Mouse (Mus musculus) T-cell, adult 2 months (primary cell): ENCODE data around the gene Mroh3.

Source experiments
- DNase-seq: peaks from one replicate; pipeline ENCODE4 v3.0.0; 2022; ENCODE audit warnings: low spot score

Mroh3 gene

DNA sequence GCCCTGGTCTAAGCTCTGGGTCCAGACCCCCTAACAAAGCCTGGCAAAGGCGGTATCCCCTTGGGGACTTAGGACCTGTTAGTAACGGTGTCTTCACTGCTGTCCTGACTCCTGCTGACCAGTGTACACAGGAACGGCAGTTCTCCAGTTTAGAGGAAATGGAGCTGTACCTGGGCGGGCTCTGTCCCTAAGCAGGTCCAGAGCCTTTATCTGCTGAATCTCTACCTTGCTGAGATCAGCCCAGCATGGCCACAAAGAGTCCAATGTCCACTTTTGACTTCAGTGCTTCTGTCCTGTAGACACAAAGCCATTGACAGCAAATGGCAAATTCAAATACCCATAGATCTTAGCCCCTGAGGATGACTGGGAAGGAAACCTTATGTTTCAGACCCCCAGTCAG, 55.7 kb downstream of the Mroh3 start:
- DNase-seq: no peak

- DNase-seq: no peak
Measured at GRCm38 (mm10) chr1:136156304-136156703, 56.3 kb downstream of the Mroh3 start.

DNA sequence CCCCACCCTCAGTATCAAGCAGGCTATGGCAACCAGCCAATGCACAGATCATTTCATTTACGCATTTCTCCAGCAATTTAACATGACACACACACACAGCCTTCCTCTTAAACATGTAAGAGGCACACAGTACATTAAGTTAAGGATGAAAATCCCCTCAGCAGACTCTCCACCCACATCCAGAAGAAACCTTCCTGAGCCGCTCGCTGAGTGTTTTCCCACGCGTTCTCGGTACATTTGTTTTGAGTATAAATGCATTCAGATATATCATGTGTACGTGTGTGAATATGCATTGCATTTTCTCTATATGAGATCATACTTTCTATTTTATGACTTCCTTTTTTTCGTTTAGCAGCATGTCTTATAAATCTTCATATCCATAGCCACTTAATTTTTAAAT, 61.3 kb downstream of the Mroh3 start:
- DNase-seq: no peak

DNA sequence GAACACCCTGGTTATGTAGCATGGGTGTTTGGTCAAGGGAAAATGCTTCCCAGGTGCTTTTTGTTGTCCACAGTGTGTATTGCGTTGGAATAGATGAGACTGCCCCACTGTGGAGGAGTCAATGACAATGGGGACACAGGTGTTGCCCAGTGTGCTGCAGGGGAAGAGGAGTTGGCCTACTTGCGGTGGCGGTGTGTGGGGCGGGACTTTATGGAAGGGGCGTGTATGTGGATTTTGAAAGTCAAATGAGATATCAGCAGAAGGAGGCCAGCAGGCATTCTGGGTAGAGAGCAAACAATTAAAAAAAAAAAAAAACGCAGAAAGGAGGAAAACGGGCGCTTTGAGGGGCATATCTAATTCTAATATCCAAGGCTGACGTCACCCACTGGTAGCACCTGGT, 62.9 kb downstream of the Mroh3 start:
- DNase-seq: no peak

GRCm38 (mm10) chr1:136143514-136143913, 69.1 kb downstream of the Mroh3 start:
- no peak for DNase-seq

GRCm38 (mm10) chr1:136142336-136142735, 70.3 kb downstream of the Mroh3 start:
- no peak for DNase-seq

DNA sequence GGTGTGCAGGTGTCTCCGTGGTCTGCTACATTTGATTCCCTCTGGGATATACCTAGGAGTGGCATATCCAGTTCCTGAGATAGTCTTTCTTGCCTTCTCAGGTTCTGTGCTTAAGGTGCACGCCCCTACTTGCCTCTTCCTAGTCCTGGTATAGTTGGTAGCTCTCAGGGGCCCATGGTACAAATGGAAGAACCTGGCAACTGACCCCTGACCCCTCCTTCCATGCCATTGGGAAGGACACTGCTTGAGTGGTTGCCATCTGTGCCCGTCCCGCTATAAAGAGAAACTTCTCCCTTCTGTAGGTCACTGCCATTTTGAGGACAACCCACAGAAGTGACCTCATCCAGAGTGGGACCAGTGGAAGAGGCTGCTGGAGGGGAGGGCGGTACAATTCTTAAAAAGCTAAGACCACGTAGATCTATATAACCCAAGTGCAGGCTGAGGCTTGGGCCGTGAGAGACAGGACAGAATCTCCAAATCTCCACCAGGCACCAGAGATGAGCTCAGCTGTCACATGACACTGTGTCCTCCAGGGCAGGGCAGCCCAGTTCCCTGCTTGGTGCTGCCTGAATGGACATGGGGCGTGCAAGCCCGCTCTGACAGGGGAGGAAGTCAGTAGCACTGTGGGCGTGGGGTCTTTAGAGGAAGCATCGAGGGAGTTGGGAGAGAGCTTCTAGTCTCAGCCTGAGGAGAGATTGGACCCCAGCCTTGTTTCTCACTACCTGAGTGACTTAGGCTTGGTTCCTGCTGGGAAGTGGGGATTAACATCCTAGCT, 71.3 kb downstream of the Mroh3 start:
- DNase-seq: no peak

- DNase-seq: peak; percentile 91
Measured at GRCm38 (mm10) chr1:136139990-136140640, 72.5 kb downstream of the Mroh3 start.

DNA sequence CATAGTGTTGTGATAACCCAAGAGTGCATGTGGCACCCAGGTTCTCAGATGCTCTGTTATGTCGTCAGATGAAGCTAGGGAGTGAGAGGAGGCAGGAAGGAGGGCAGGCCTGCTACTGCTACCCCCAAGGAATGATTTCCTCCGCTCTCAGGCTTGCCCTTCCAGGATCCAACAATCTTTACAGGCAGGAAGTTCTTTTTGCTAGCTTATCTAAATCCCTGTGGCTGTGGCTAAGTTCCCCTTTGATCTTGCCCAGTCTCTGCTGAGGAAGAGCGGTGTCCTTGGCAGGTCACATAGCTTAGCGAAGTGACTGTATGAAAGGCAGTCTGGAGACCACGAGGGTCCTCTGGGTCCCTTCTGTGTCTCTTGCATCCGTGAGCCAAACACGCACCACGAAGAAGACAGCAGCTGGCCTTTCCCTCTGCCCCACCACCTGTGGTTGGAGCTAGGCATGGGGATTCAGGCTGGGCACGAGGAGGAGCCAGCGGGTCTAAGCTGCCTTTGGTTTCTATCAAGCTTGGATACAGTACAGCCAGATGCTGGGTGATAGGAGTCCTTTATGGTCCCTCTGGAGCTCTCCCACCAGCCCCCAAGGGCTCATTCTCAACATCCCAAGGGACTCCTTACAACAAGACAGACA, 74.3 kb downstream of the Mroh3 start:
- DNase-seq: no peak

DNA sequence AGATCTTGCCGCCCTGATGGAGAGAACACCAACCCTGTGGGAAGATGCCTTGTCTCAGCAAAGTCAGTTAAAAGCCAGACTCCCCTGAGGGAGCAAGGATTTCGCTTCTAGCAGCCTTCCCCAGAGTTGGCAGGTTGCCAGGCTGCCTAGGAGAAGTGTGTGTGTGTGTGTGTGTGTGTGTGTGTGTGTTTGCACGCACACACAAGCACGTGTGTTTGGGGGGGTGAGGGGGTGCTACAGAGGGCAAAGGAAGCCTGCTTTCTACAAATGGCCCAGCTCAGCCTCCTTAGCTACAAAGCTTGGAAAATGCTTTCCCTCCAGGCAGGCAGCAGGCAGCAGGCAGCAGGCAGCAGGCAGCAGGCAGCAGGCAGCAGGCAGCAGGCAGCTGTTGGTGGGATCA, 75.1 kb downstream of the Mroh3 start:
- DNase-seq: peak; percentile 50

- no peak for DNase-seq
Measured at GRCm38 (mm10) chr1:136137071-136137531, 75.5 kb downstream of the Mroh3 start.

- DNase-seq: no peak
Measured at GRCm38 (mm10) chr1:136136547-136136946, 76.1 kb downstream of the Mroh3 start.

- peak; percentile 58 for DNase-seq
Measured at GRCm38 (mm10) chr1:136135777-136136444, 76.7 kb downstream of the Mroh3 start.

- DNase-seq: peak; percentile 90
Measured at GRCm38 (mm10) chr1:136135046-136135445, 77.6 kb downstream of the Mroh3 start.

DNA sequence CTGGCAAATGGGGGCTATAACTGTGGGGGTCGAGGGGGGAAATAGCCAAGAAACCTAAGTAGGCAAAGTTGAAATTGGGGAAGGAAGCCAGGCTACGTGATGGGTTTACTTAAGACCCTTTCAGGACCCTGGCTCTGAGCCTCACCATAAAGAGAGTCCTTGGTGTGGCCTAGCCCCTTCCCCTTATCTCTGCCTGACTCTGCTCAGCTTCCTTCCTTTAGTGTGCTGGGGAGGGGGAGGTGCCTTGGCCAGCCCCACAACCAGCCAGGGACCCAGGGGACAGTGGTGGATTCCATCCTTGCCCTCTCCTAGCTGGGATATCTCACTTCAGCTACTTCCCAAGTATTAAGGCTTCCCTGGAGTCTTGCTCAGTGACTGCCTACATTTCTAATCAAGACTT, 78.1 kb downstream of the Mroh3 start:
- no peak for DNase-seq

DNA sequence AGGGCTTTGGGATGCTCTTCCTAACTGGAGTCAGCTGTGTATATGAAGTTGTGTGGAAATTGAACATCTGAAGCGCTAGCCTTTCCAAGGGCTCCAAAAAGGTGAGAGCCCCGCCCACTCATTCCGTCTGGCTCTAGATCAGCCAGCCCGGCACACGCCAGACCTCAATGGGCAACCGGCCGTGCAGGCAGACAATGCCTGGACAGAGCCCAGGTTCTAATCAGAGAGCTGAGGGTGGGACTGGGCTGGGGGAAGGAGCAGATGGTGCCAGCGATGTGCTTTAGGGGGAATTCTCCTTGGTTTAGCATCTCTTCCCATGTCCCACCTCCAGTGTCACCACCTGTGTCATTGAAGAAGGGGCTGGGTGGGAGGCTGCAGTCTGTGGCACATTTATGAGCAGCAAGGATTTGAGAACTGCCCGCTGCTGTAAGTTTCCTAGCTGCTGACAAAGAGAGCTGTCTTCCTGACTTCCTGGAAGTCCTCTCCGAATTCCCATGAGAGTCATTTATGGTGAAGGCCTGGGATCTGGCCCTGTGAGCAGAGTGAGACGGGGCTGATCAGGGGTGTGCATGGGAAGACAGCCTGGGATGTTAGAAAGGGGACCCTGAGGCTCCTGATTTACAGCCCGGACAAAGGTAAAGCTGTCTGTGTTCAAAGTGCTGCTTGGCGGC, 78.9 kb downstream of the Mroh3 start:
- DNase-seq: no peak

DNA sequence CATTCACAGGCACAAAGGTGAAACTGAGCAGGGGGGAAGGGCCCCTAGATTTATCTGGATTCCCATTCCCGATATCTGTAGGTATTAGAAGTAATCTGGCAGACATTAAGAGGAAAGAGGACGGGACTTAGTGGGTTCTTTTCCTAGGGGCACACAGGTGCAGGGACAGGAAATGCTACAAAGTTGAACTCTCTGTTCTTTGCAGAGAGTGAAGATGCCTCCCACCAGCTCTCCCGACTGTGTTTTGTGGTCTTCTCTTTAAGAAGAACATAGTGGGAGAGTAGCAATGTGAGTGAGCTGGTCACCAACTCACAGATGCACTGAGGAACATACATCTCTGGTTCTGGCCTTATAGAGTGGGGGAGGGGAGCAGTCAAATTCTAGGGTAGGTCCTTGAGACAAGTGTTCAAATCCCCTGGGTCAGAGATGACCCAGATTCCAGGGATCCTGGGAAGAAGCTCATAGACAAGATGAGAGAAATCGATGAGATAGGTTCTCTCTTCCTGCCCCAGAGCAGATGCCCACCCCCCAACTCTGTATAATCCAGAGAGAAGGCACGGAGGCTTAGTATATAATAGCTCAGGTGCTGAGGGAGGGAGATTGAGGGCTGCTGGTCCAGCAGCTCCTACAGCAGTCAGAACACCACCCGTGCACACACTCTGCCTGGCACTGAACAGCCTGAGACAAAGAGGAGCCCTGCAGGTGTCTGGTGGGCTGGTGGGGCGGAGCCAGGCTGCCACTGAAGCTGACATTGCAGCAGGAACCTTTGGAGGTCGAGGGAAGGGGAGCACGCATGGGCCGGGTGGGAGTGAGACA, 80.0 kb downstream of the Mroh3 start:
- no peak for DNase-seq
